Mouse (Mus musculus) testis, adult 2 months (tissue): ENCODE data around the gene Rgs7.

ENCODE experiments used
- CTCF ChIP-seq: fragments of 200-500 bp; IDR thresholded peaks from 2 replicates; pipeline ENCODE4 v1.5.1; 2012; ENCODE audit warnings: low read depth, mild to moderate bottlenecking, inconsistent platforms, low read length, moderate library complexity; ENCODE audit not compliant: control insufficient read depth, insufficient read depth, insufficient replicate concordance
- POLR2A ChIP-seq: fragments of 200-500 bp; IDR thresholded peaks from 2 replicates; pipeline ENCODE4 v1.6.1; 2012; ENCODE audit warnings: low read depth, mild to moderate bottlenecking, inconsistent platforms, low read length, moderate library complexity; ENCODE audit not compliant: control insufficient read depth

DNA sequence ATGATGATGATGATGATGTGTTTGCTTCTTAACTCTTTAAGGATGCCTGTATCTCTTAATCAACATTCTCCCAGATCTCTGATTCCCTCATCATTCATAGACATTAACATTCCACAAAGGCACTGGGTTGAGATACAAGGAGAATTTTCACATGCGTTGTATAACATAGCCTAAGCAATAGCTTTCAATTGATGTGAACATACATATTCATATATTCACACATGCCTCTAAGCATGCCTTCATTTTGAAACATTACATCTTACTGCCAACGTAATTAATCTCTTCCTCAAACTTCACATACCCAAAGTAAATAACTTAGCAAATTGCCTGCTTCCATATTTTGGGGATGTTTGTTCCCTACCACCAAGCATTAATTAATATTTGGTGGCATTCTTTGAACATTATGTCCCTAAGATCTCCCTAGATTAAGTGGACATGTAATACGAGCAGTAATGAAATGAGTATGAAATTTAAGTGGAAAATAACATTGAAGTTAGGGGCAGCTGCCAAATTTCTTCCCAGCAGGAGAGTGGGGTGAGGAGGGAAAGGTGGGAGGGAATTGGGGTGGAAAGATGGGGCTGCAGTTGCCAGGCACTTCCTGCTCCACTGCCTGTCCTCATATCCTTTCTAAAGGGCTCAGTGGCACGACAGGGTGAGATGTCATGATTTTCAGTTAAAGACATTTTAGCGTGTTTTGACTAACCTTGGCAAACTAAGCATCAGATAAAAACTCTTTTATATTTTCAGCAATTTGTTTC lies 317.2 kb downstream of the Rgs7 start:
- TF ChIP-seq POLR2A = no peak
- no peak for TF ChIP-seq CTCF
